ENCODE assay signal across 9 mouse cellular contexts in the genomic region with DNA sequence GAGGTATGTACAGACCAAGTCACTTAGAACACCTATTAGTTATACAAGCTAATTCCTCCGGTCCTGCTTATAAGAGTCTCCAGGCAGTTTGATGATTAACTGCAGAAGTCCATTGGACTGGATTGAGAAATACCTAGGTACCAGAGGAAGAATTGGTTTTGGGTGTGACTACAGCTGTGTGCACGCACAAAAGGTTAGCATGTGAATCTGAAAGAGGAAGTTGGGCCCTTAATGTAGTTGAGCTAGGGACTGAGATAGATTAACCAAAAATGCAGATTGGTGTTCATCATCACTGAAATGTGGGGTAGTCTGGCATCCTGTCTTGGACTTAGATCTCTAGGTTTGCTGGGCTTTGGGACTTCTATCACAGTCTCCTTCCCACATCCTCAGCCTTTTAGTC.
"Had no signal": no experiment of that assay in that cellular context is flagged by ENCODE, and none has a peak within 500 bp of the region (broad histone marks: within the 10 kb centered on the region; RNA-seq: fewer than 3 reads in every experiment).

No protein-coding gene starts in this region.

- H3K9me3 ChIP-seq: limb, embryonic 10.5 days; liver, embryonic 13.5 days had no signal

- H3K27me3 ChIP-seq: liver, embryonic 13.5 days had no signal

- H3K9ac ChIP-seq: liver, embryonic 13.5 days; liver, postnatal 0 days had no signal

- DNase-seq: kidney, adult 11 months; kidney, postnatal 14 days; liver, embryonic 13.5 days; liver, postnatal 0 days; thymus, adult 18-20 months; thymus, postnatal 14 days had no signal

- H3K36me3 ChIP-seq: limb, embryonic 10.5 days; liver, embryonic 13.5 days had no signal

- H3K4me1 ChIP-seq: limb, embryonic 10.5 days; liver, embryonic 13.5 days had no signal

- ATAC-seq: liver, postnatal 0 days; midbrain, embryonic 16.5 days had no signal

- H3K27ac ChIP-seq: limb, embryonic 10.5 days; liver, embryonic 13.5 days had no signal

- H3K4me3 ChIP-seq: limb, embryonic 10.5 days; liver, embryonic 13.5 days had no signal

- H3K4me2 ChIP-seq: liver, embryonic 13.5 days; midbrain, embryonic 11.5 days had no signal
